Mouse (Mus musculus) forebrain, embryonic 13.5 days (tissue): ENCODE data around the gene Sema4g. TPM values are rescaled to one million over a fixed set of nuclear protein-coding genes. Genes with fewer than 3 reads are reported as not detected.
"Not testable (repeated sequence)": the region's sequence is repeated elsewhere in the genome, so short reads cannot be mapped to it uniquely, and the experiment has no call there.

Experiments used
- ATAC-seq: fragments of 200-750 bp; cut with Nextera tagmentation; 2 replicates; pipeline ENCODE4 v1.8.0; 2017
- H3K27ac ChIP-seq: fragments of 300-500 bp; sonication (generic); 2 replicates; pipeline ENCODE4 v1.5.1; 2015; ENCODE audit warnings: inconsistent platforms, mild to moderate bottlenecking, moderate library complexity
- H3K27me3 ChIP-seq: fragments of 300-500 bp; sonication (generic); 2 replicates; pipeline ENCODE4 v1.6.1; 2015; ENCODE audit warnings: mild to moderate bottlenecking, inconsistent platforms
- H3K36me3 ChIP-seq: fragments of 300-500 bp; sonication (generic); 2 replicates; pipeline ENCODE4 v1.6.1; 2015; ENCODE audit warnings: mild to moderate bottlenecking, inconsistent platforms; ENCODE audit not compliant: poor library complexity, severe bottlenecking
- H3K4me1 ChIP-seq: fragments of 300-500 bp; sonication (generic); 2 replicates; pipeline ENCODE4 v1.6.1; 2015; ENCODE audit warnings: inconsistent platforms
- H3K4me2 ChIP-seq: fragments of 300-500 bp; sonication (generic); 2 replicates; pipeline ENCODE4 v1.6.1; 2015; ENCODE audit warnings: inconsistent platforms, mild to moderate bottlenecking, moderate library complexity
- H3K4me3 ChIP-seq: fragments of 300-500 bp; sonication (generic); 2 replicates; pipeline ENCODE4 v1.5.1; 2015; ENCODE audit warnings: mild to moderate bottlenecking, inconsistent platforms
- H3K9ac ChIP-seq: fragments of 300-500 bp; sonication (generic); 2 replicates; pipeline ENCODE4 v1.6.1; 2015; ENCODE audit warnings: mild to moderate bottlenecking, inconsistent platforms
- H3K9me3 ChIP-seq: fragments of 300-500 bp; sonication (generic); replicated peaks from 2 replicates; pipeline ENCODE4 v1.6.1; 2016; ENCODE audit warnings: inconsistent platforms
- WGBS: fragments of 180-500 bp; shearing (Covaris S2); methylation state at CpG from one replicate; pipeline ENCODE4 v1.1.7; 2015; 5-methylcytosine and 5-hydroxymethylcytosine counted together
- polyA plus RNA-seq: library from polyadenylated mRNA; unstranded; fragments of >200 nt; fragmentation: Nextera tagmentation; extraction: Ambion mirVana; gene quantifications from 2 replicates; pipeline ENCODE4 v1.2.1, GENCODE M21; 2015

The Sema4g gene
- polyA plus RNA-seq, 1 experiment from 2014 or later = 9.7 TPM

- H3K27me3 ChIP-seq = no peaks in the 10 kb centered on the region
- WGBS = 66% methylated on average over 19 of the region's 19 CpGs
- H3K27ac ChIP-seq = no peak overlapping the region
- H3K9me3 ChIP-seq = no peaks in the 10 kb centered on the region
- no peak overlapping the region for H3K4me3 ChIP-seq
- H3K4me1 ChIP-seq = peaks cover 3% of the 10 kb centered on the region
- H3K36me3 ChIP-seq = peaks cover 44% of the 10 kb centered on the region
- H3K9ac ChIP-seq = no peak overlapping the region
- no peak for ATAC-seq
- no peak overlapping the region for H3K4me2 ChIP-seq
These were observed 39.8 kb downstream of the Sema4g start for GRCm38 (mm10) chr19:45028746-45029145.

GRCm38 (mm10) chr19:45029571-45029970 lies 40.7 kb downstream of the Sema4g start:
- Histone ChIP-seq H3K4me2 (no peak overlapping the region), H3K36me3 (peaks cover 37% of the 10 kb centered on the region), H3K4me3 (no peak overlapping the region), H3K27me3 (no peaks in the 10 kb centered on the region), H3K9ac (no peak overlapping the region), H3K9me3 (no peaks in the 10 kb centered on the region), H3K27ac (no peak overlapping the region), H3K4me1 (peaks cover 3% of the 10 kb centered on the region)
- 76% methylated on average over 6 of the region's 9 CpGs for WGBS
- no peak for ATAC-seq

GRCm38 (mm10) chr19:45030111-45030510 lies 41.2 kb downstream of the Sema4g start:
- H3K9ac ChIP-seq = no peak overlapping the region

GRCm38 (mm10) chr19:45030746-45031693 lies 42.1 kb downstream of the Sema4g start:
- 44% methylated on average over 20 of the region's 20 CpGs for WGBS

More at GRCm38 (mm10) chr19:45030111-45030510, 41.2 kb downstream of the Sema4g start:
- Histone ChIP-seq H3K4me3 (no peak overlapping the region), H3K27ac (no peak overlapping the region), H3K4me2 (no peak overlapping the region), H3K9me3 (no peaks in the 10 kb centered on the region), H3K4me1 (peaks cover 3% of the 10 kb centered on the region), H3K27me3 (no peaks in the 10 kb centered on the region), H3K36me3 (peaks cover 32% of the 10 kb centered on the region)
- WGBS = 31% methylated on average over 8 of the region's 8 CpGs
- ATAC-seq = no peak

GRCm38 (mm10) chr19:45031780-45032179 lies 42.9 kb downstream of the Sema4g start:
- peak; percentile 67 for ATAC-seq
- no peak overlapping the region for H3K27ac ChIP-seq
- no peak overlapping the region for H3K9ac ChIP-seq
- no peak overlapping the region for H3K4me3 ChIP-seq
- H3K27me3 ChIP-seq = no peaks in the 10 kb centered on the region
- H3K9me3 ChIP-seq = no peaks in the 10 kb centered on the region
- WGBS = 23% methylated on average over 4 of the region's 4 CpGs
- peaks cover 15% of the 10 kb centered on the region for H3K36me3 ChIP-seq
- H3K4me1 ChIP-seq = peaks cover 3% of the 10 kb centered on the region
- H3K4me2 ChIP-seq = no peak overlapping the region

More at GRCm38 (mm10) chr19:45030746-45031693, 42.1 kb downstream of the Sema4g start:
- H3K4me1 ChIP-seq = peaks cover 3% of the 10 kb centered on the region
- H3K27me3 ChIP-seq = no peaks in the 10 kb centered on the region
- H3K4me2 ChIP-seq = peak overlapping the region; percentile 46
- H3K9ac ChIP-seq = no peak overlapping the region
- ATAC-seq = peak; percentile 44
- peaks cover 23% of the 10 kb centered on the region for H3K36me3 ChIP-seq
- H3K4me3 ChIP-seq = no peak overlapping the region
- no peak overlapping the region for H3K27ac ChIP-seq
- no peaks in the 10 kb centered on the region for H3K9me3 ChIP-seq

- Histone ChIP-seq H3K4me2 (no peak overlapping the region), H3K36me3 (peaks cover 6% of the 10 kb centered on the region), H3K4me3 (no peak overlapping the region), H3K4me1 (peaks cover 3% of the 10 kb centered on the region), H3K27ac (no peak overlapping the region), H3K9me3 (no peaks in the 10 kb centered on the region), H3K27me3 (no peaks in the 10 kb centered on the region), H3K9ac (no peak overlapping the region)
- 51% methylated on average over 17 of the region's 17 CpGs for WGBS
- ATAC-seq = no peak
These were observed 43.9 kb downstream of the Sema4g start for GRCm38 (mm10) chr19:45032570-45033332.

GRCm38 (mm10) chr19:45036867-45037266 lies 48.0 kb downstream of the Sema4g start:
- Histone ChIP-seq H3K27ac (no peak overlapping the region), H3K4me1 (0 out of 2 replicates have a peak, but pooled peaks cover 4% of the 10 kb centered on the region), H3K27me3 (peaks cover 7% of the 10 kb centered on the region), H3K36me3 (no peaks in the 10 kb centered on the region), H3K4me3 (no peak overlapping the region), H3K9me3 (no peaks in the 10 kb centered on the region), H3K9ac (no peak overlapping the region), H3K4me2 (no peak overlapping the region)
- ATAC-seq = no peak
- 27% methylated on average over 16 of the region's 16 CpGs for WGBS

GRCm38 (mm10) chr19:45038198-45038597 lies 49.3 kb downstream of the Sema4g start:
- H3K4me1 ChIP-seq, ATAC-seq, H3K9ac ChIP-seq, H3K9me3 ChIP-seq, H3K27ac ChIP-seq, H3K4me2 ChIP-seq, H3K36me3 ChIP-seq, H3K4me3 ChIP-seq, H3K27me3 ChIP-seq: not testable (repeated sequence)
- 93% methylated on average over 7 of the region's 7 CpGs for WGBS

GRCm38 (mm10) chr19:45040214-45040613 lies 51.3 kb downstream of the Sema4g start:
- no peak for ATAC-seq
- Histone ChIP-seq H3K4me2 (no peak overlapping the region), H3K27me3 (peaks cover 16% of the 10 kb centered on the region), H3K27ac (no peak overlapping the region), H3K9me3 (no peaks in the 10 kb centered on the region), H3K36me3 (no peaks in the 10 kb centered on the region), H3K4me3 (no peak overlapping the region), H3K9ac (no peak overlapping the region), H3K4me1 (0 out of 2 replicates have a peak, but pooled peaks cover 4% of the 10 kb centered on the region)
- 60% methylated on average over 13 of the region's 13 CpGs for WGBS

GRCm38 (mm10) chr19:45044389-45044927 lies 55.6 kb downstream of the Sema4g start:
- no peaks in the 10 kb centered on the region for H3K36me3 ChIP-seq
- H3K27me3 ChIP-seq = peaks cover 27% of the 10 kb centered on the region
- no peaks in the 10 kb centered on the region for H3K9me3 ChIP-seq
- WGBS = 63% methylated on average over 11 of the region's 11 CpGs
- peaks cover 35% of the 10 kb centered on the region for H3K4me1 ChIP-seq
- ATAC-seq = no peak
- H3K9ac ChIP-seq = no peak overlapping the region
- no peak overlapping the region for H3K27ac ChIP-seq
- no peak overlapping the region for H3K4me3 ChIP-seq
- no peak overlapping the region for H3K4me2 ChIP-seq

- Histone ChIP-seq H3K4me3 (no peak overlapping the region), H3K27me3 (peaks cover 22% of the 10 kb centered on the region), H3K9ac (no peak overlapping the region), H3K4me1 (peaks cover 42% of the 10 kb centered on the region), H3K36me3 (0 out of 2 replicates have a peak, but pooled peaks cover under 1% of the 10 kb centered on the region), H3K27ac (no peak overlapping the region), H3K4me2 (no peak overlapping the region), H3K9me3 (no peaks in the 10 kb centered on the region)
- 47% methylated on average over 15 of the region's 15 CpGs for WGBS
- no peak for ATAC-seq
These were observed 56.3 kb downstream of the Sema4g start for GRCm38 (mm10) chr19:45045236-45045635.

- peak within 1 kb of the TSS; percentile 77 for H3K9ac ChIP-seq
- peak within 1 kb of the TSS; percentile 68 for H3K4me2 ChIP-seq
- H3K27me3 ChIP-seq = peaks cover 19% of the 10 kb centered on the region
- no peak for ATAC-seq
- H3K36me3 ChIP-seq = peaks cover 4% of the 10 kb centered on the region; the same call in 1 of the 2 replicates
- no peaks in the 10 kb centered on the region for H3K9me3 ChIP-seq
- peak within 1 kb of the TSS; percentile 54 for H3K4me3 ChIP-seq
- peaks cover 44% of the 10 kb centered on the region for H3K4me1 ChIP-seq
- WGBS = 82% methylated on average over 5 of the region's 5 CpGs
- no peak within 1 kb of the TSS for H3K27ac ChIP-seq
These were observed 56.8 kb downstream of the Sema4g start, which contains the start of gene Pdzd7 for GRCm38 (mm10) chr19:45045651-45046050. TSS of gene Pdzd7 (minus strand) at chr19:45045717.
